Mouse (Mus musculus): Measurements from ENCODE around the gene Hnrnpul2.

DNA sequence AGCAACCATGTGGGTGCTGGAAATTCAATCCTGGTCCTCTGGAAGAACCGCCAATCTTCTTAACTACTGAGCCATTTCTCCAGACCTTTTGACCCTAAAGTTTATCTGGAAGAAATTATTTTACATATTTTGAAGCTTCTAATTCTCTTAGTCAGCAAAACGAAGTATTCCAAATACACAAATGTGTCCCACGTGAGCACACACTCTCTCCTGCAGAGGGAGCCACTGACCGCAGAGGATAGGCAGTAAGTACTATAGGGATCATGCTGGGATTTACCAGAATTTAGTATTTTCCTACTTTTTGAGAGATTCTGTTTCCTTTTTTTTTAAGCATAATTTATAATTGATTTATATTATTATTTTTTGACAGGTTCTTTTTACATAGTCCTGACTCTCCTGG, 37.9 kb downstream of the Hnrnpul2 start:
- TF ChIP-seq MAFK (IDR thresholded peaks at IDR 0.05; ENCODE audit: insufficient replicate concordance, low read length) (peak; percentile 98), USF1 (IDR thresholded peaks at IDR 0.05; ENCODE audit: low read depth, low read length) (peak; percentile 25; the same call in 1 of the 2 replicates), POLR2AphosphoS2 (IDR thresholded peaks at IDR 0.05; ENCODE audit: low read depth, low read length) (no peak), PAX5 (IDR thresholded peaks at IDR 0.05; ENCODE audit: low read length) (no peak), CTCF (conservative IDR thresholded peaks at IDR 0.05 in 1 of 2, IDR thresholded peaks at IDR 0.05 in 1 of 2; ENCODE audit: low read depth in 2 of 2, low read length in 2 of 2) (peak; percentile 34 to 73; a peak in 3 of 4 replicates), MAX (IDR thresholded peaks at IDR 0.05; ENCODE audit: low read length) (0 out of 2 replicates have a peak, but pooled peaks have one; percentile 23), POLR2A (IDR thresholded peaks at IDR 0.05; ENCODE audit: low read depth, low read length) (no peak), ZMIZ1 (IDR thresholded peaks at IDR 0.05; ENCODE audit: low read depth, low read length) (no peak), JUND (conservative IDR thresholded peaks at IDR 0.05; ENCODE audit: low read depth, low read length) (no peak), GABPA (IDR thresholded peaks at IDR 0.05; ENCODE audit: insufficient replicate concordance, low read depth, low read length) (no peak), EP300 (IDR thresholded peaks at IDR 0.05; ENCODE audit: low read length) (no peak), USF2 (conservative IDR thresholded peaks at IDR 0.05; ENCODE audit: low read depth, low read length) (no peak), MAZ (IDR thresholded peaks at IDR 0.05; ENCODE audit: low read depth, low read length) (no peak), HCFC1 (IDR thresholded peaks at IDR 0.05; ENCODE audit: low read depth, low read length) (no peak)

All from CH12.LX (cell line).